Mouse (Mus musculus): Measurements from ENCODE around the gene Bmi1.
A peak's percentile ranks its signal among the peaks of the same experiment; 100 is the strongest.

The Bmi1 gene

GRCm38 (mm10) chr2:18688286-18688685, 11.5 kb downstream of the Bmi1 start:
- DNase-seq (ENCODE audit: low read depth, low spot score), result no peak

- no peak for DNase-seq (ENCODE audit: low read depth, low spot score)
Observed at GRCm38 (mm10) chr2:18688708-18689063, 11.9 kb downstream of the Bmi1 start.

- DNase-seq (ENCODE audit: low read depth, low spot score), result peak; percentile 67
Observed at GRCm38 (mm10) chr2:18689064-18689921, 12.5 kb downstream of the Bmi1 start.

GRCm38 (mm10) chr2:18690055-18690691, 13.4 kb downstream of the Bmi1 start:
- DNase-seq (ENCODE audit: low read depth, low spot score), result peak; percentile 68

GRCm38 (mm10) chr2:18690756-18691155, 13.9 kb downstream of the Bmi1 start:
- DNase-seq (ENCODE audit: low read depth, low spot score), result no peak

DNA sequence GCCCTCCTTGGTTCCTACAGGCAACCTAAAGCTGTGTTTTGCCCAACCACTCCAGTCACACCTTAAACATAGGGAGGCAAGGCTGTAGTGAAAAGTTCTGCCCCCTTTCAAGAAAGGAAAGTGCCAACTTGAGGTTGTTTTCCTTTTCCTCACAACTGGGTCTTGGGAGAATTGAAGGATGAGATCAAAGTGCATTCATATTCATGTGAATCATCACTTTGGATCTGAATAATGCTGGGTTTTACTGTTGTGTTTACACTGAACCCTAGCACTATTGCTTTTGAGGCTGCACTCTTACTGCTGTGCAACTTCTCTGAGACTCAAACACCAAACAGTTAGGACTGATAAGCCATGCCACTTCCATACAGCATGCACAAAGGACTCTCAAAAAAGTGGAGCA, 15.2 kb downstream of the Bmi1 start:
- DNase-seq (ENCODE audit: low read depth, low spot score), result no peak

GRCm38 (mm10) chr2:18692548-18692947, 15.7 kb downstream of the Bmi1 start:
- no peak for DNase-seq (ENCODE audit: low read depth, low spot score)

GRCm38 (mm10) chr2:18693491-18693870, 16.7 kb downstream of the Bmi1 start:
- no peak for DNase-seq (ENCODE audit: low read depth, low spot score)

DNA sequence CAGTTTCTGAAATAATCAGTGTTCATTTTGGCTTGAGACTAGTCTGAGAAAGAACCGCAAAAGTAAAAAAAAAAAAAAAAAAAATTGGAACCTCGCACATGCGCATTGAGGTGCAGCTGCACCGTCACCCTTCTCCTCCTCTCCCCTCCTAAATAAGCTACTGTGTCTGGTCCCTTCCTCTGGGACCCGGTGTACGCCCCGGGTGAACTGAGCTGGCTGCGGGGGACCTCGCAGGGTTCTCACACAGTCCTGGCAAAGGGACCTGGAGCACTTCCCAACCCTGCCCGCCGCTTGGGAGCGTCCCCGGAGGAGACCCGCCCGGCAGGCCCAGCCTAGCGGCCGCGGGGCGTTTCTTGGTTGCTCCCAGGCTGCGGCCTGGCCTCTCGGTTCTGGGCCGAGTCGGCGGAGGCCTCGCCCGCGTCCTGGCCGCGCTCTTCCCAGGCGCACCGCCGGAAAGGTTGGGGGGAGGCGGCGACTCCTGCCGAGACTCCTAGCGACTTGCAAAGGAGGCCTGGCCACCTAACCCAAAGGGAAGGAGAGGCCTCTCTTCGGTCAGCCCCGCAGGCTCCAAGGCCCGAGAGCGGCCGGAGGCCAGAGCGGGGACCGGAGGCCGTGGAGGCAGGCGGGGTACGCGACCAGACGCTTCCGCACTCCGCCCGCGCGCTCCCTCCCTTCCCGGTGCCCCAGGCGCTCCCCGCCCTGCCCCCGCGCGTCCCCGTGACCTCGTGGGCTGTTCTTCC, 17.2 kb downstream of the Bmi1 start, which contains the start of gene Spag6:
Gene Spag6 (plus strand): TSS at position 162 of the 740 bp plus-strand sequence.
- DNase-seq (ENCODE audit: low read depth, low spot score), result peak; percentile 92

DNA sequence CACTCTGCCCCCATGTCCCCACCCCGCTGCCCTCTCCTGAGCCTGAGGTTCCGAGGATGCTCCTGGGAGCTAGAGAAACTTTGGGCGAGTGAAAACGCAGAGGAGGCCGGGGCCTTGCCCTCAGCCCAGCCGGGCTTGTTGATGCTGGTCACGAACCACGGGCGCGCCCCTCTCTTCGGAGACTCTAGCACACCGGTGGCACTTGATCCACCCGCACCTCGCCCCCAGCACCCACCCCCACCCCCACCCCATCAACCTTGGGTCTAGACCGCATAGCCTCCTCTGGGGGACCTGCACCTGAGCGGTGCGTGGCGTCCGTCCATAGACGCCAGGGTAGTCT, 17.8 kb downstream of the Bmi1 start:
- no peak for DNase-seq (ENCODE audit: low read depth, low spot score)

DNA sequence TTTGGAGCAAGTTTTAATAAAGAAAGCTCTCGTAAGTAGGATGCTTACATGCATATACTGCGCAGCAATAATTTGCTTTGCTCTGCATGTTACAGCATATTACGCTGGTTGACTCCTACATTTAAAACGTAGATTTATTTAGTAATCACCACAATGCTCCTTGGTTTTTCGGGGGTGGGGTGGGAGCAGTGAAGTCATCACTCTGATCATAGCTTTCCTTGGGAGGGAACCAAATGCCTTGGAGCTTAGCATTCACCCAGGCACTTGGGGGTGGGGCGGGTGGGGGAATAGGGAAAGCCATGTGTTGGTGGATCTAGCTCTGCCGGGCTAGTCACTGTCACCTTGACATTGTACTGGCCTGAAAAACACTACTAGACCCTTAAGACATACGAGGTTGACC, 18.3 kb downstream of the Bmi1 start:
- no peak for DNase-seq (ENCODE audit: low read depth, low spot score)

DNA sequence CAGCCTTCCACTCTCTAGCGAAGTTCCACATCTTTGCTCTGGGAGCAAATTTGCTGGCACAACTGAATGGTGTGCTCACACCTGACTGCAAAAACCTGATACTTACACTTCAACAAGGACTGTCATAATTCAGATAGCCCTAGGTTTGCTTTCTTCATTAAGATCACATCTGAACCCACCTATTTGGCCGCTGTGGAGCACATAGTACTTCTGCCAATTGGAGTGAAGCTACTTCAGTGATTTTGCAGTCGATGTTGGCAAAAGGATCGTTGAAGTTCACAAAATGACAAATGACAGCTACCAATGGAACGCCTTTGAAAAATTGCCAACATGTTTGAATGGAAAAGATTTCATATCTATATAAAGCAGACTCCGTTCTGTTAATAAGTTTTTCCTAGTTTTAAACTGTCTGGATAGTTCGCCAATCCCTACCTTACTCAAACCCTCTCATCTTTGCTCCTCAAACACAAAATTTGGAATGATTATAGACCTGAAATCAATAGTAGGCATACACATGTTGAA, 18.9 kb downstream of the Bmi1 start:
- no peak for DNase-seq (ENCODE audit: low read depth, low spot score)

DNA sequence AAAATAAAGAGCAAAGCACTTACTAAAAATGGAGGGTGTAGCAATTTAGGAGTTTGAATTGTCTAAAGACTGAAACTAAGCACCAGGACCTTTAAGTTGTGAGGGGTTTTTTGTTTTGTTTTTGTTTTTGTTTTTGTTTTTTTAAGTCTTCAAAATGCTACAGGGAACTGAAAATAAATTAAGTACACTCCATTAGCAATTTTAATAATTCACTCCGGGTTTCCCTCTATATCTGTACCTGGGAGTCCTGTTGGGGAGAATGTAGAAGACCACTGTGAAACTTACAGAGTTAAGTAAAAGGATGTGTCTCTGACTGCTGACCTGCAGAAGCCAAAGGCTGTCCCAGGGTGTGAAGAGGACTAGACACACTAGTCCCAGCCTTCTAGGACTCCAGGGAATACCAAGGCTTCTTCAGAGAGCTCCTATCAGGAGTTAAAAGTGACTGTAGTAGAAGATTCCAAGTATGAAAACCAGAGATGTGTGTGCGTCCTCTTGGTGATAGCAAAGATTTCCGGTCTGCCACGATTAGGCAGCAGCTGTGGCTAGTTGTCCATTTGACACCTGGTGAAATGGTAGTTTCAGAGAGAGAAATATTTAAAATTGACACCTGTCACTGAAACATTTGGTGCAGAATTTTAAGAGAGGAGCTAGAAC, 20.9 kb downstream of the Bmi1 start:
- no peak for DNase-seq (ENCODE audit: low read depth, low spot score)

- no peak for DNase-seq (ENCODE audit: low read depth, low spot score)
Observed at GRCm38 (mm10) chr2:18698663-18699385, 22.0 kb downstream of the Bmi1 start.

GRCm38 (mm10) chr2:18699401-18699990, 22.7 kb downstream of the Bmi1 start:
- no peak for DNase-seq (ENCODE audit: low read depth, low spot score)

DNA sequence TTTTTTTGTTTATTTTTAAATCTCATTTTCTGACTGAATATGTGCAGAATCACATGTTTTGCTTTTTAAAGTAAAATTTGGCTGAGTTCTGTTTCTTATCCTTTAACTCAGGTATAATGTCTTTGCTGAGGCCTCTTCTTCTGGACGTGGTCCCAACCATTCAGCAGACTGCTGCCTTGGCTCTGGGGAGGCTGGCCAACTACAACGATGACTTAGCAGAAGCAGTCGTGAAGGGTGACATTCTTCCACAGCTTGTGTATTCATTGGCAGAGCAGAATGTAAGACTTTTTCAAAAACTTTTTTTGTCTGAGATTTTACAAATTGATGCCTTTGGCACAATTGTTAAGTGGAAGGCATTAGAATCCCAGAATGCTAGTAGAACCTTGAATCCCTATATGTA, 33.5 kb downstream of the Bmi1 start:
- DNase-seq (ENCODE audit: low read depth, low spot score), result no peak

DNA sequence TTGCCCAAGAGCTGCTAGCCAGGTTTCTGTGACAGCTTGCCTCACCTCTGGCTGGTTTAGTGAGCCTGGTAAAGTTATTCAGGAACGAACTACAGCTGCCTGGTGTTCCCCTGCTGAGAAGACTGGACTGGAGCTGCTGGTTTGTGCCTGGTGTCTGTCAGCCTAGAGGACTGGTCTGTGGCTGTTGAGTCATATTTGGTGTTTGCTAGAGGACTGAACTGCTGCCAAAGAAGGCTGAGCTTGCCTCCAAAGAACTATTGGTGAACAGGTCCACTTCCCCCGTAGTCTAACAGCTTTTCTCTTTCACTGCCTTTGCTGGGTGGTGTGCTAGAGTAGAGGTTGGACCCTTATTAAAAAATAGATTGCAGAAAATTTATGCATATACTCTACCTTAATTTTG, 36.3 kb downstream of the Bmi1 start:
- DNase-seq (ENCODE audit: low read depth, low spot score), result no peak

DNA sequence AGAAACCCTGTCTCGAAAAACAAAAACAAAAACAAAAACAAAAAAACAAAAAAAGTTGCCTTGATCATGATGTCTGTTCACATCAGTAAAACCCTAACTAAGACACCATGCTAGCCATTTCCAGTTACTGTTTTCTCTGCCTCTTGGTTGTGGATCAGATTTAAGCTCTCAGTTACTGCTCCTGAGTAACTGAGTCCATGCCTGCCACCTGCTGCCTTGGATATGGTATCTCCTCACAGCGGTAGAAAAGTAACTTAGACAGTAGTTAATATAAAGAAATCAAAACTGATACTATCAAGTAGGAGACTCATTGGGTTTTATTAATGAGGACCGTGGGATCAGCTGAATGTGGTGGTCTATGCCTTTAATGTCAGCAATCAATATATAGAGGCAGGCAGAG, 37.5 kb downstream of the Bmi1 start:
- DNase-seq (ENCODE audit: low read depth, low spot score), result no peak

DNA sequence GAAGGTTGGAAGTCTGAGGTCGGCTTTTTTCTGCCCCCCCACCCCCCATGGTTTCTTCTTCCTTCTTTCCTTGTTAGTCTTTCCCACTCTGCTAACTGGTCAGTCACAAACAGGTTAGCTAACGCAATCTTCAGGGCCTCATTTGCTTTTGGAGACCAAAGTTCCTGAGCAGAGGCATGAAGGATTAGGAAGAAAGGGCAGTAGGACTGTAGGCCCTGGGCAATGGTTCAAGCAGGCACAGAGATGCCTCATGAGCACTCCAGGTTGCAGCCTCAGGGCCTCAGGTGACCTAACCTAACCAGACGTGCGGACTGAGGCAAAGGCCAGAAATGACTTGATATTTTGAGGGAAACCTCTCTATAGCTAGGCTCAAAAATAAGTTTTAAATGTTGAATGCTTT, 41.7 kb downstream of the Bmi1 start:
- DNase-seq (ENCODE audit: low read depth, low spot score), result no peak

DNA sequence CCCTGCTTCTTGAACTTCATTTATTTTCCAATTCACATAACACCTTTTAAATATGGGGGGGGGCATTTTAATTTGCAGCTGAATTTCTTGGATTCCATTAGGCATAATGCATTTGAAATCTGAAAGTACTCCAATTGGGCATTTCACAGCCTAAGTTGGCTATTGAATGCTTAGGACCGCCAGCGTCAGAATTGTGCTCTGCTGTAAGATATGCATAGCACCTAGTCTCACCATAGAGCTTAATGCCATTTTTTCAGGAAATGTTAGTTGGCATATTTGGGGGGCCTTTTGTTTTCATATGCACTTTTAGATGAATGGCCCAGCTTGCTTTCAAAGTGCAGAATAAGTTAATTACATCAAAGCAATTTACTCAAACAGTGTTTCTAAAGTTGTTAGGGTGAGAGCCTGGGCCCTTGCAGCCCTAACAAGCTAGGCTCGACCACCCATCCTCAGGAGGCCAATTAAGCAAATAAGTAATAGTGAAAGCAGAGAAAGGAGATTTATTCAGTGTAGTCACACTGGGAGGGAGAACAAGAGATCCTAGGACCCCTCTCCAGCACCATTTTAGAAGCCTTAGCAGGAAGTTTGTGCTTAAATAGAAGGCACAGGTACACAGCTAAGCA, 45.5 kb downstream of the Bmi1 start:
- no peak for DNase-seq (ENCODE audit: low read depth, low spot score)

Measured in A20 (cell line).